8 mouse cellular contexts compared by ENCODE assay signal in the genomic region with DNA sequence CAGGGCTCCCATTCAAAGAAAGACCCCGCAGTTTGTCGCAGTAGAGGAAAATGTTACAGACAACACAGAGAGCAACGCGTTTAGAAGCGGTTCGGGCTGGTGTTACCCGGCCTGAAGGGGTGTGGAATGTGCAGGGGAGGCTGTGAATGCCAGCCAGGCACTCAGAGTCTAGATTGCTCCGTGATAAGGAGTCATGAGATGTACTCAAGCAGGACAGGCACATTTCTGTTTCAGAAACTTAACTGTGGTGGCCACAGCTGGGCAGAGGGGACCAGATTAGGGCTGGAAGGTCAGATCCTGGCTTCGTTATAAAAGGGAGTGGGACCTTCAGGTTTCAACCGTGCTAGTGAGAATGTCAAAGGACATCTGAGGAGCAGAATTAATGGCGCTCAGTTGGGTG. TPM values are rescaled to one million over a fixed set of nuclear protein-coding genes. Genes with fewer than 3 reads are reported as not detected.
DNase-seq lines count a peak whose midpoint lies in the region; ATAC-seq lines count a peak whose summit lies in the region.

No protein-coding gene starts in this region.

- H3K27ac ChIP-seq in heart, embryonic 13.5 days (replicated peaks), result peak overlapping the region; percentile 97
- peak overlapping the region; percentile 99 for H3K27ac ChIP-seq in embryonic facial prominence, embryonic 13.5 days
- peak overlapping the region; percentile 99 for H3K27ac ChIP-seq in lung, embryonic 16.5 days (ENCODE audit: low read length)
- peak overlapping the region; percentile 99 for H3K27ac ChIP-seq in stomach, embryonic 16.5 days (ENCODE audit: low read length)

- peak overlapping the region; percentile 83 for H3K4me2 ChIP-seq in heart, embryonic 13.5 days
- H3K4me2 ChIP-seq in embryonic facial prominence, embryonic 13.5 days, result peak overlapping the region; percentile 87
- H3K4me2 ChIP-seq in lung, embryonic 16.5 days (ENCODE audit: low read depth, low read length), result peak overlapping the region; percentile 80
- peak overlapping the region; percentile 92 for H3K4me2 ChIP-seq in stomach, embryonic 16.5 days (ENCODE audit: low read depth, low read length)

- no peaks in the 10 kb centered on the region for H3K36me3 ChIP-seq in heart, embryonic 13.5 days
- no peaks in the 10 kb centered on the region for H3K36me3 ChIP-seq in embryonic facial prominence, embryonic 13.5 days
- no peaks in the 10 kb centered on the region for H3K36me3 ChIP-seq in lung, embryonic 16.5 days (ENCODE audit: control insufficient read depth, insufficient read depth, low read length)
- no peaks in the 10 kb centered on the region for H3K36me3 ChIP-seq in stomach, embryonic 16.5 days (ENCODE audit: control insufficient read depth, insufficient read depth, low read length)

- intact Hi-C loops in left cerebral cortex, postnatal 14 days (cut with DNase I), result no loop called here

- DNase-seq in heart, adult 9 months (ENCODE audit: low spot score in 2 of 2), result no peak
- peak; percentile 52 to 75 for DNase-seq in kidney, adult 8-10 months
- DNase-seq in left cerebral cortex, postnatal 14 days (ENCODE audit: low spot score in 2 of 2), result no peak
- no peak for DNase-seq in urinary bladder, postnatal 36 days (ENCODE audit: low spot score in 2 of 2)

- no peaks in the 10 kb centered on the region for H3K9me3 ChIP-seq in heart, embryonic 13.5 days
- no peaks in the 10 kb centered on the region for H3K9me3 ChIP-seq in embryonic facial prominence, embryonic 13.5 days
- no peaks in the 10 kb centered on the region for H3K9me3 ChIP-seq in lung, embryonic 16.5 days (ENCODE audit: control insufficient read depth, low read length)
- H3K9me3 ChIP-seq in stomach, embryonic 16.5 days (replicated peaks; ENCODE audit: control insufficient read depth, low read length), result no peaks in the 10 kb centered on the region

- peak overlapping the region; percentile 83 for H3K9ac ChIP-seq in heart, embryonic 13.5 days
- H3K9ac ChIP-seq in embryonic facial prominence, embryonic 13.5 days, result peak overlapping the region; percentile 69
- H3K9ac ChIP-seq in lung, embryonic 16.5 days (ENCODE audit: low read length), result peak overlapping the region; percentile 72
- H3K9ac ChIP-seq in stomach, embryonic 16.5 days (ENCODE audit: low read length), result peak overlapping the region; percentile 72

- 4% methylated on average over 11 of the region's 11 CpGs for WGBS in heart, embryonic 13.5 days
- 1% methylated on average over 11 of the region's 11 CpGs for WGBS in embryonic facial prominence, embryonic 13.5 days
- WGBS in lung, embryonic 16.5 days, result 2% methylated on average over 11 of the region's 11 CpGs
- WGBS in stomach, embryonic 16.5 days, result 2% methylated on average over 11 of the region's 11 CpGs

- no peaks in the 10 kb centered on the region for H3K27me3 ChIP-seq in heart, embryonic 13.5 days (replicated peaks)
- H3K27me3 ChIP-seq in embryonic facial prominence, embryonic 13.5 days, result no peaks in the 10 kb centered on the region
- H3K27me3 ChIP-seq in lung, embryonic 16.5 days (ENCODE audit: control insufficient read depth, insufficient read depth, low read depth, low read length), result no peaks in the 10 kb centered on the region
- H3K27me3 ChIP-seq in stomach, embryonic 16.5 days (ENCODE audit: control insufficient read depth, insufficient read depth, low read length), result no peaks in the 10 kb centered on the region

- peaks cover 69% of the 10 kb centered on the region for H3K4me1 ChIP-seq in heart, embryonic 13.5 days
- H3K4me1 ChIP-seq in embryonic facial prominence, embryonic 13.5 days, result peaks cover 51% of the 10 kb centered on the region
- peaks cover 73% of the 10 kb centered on the region for H3K4me1 ChIP-seq in lung, embryonic 16.5 days (replicated peaks; ENCODE audit: control insufficient read depth, insufficient read depth, low read length)
- H3K4me1 ChIP-seq in stomach, embryonic 16.5 days (ENCODE audit: control insufficient read depth, insufficient read depth, low read length), result peaks cover 56% of the 10 kb centered on the region

- peak overlapping the region; percentile 58 for H3K4me3 ChIP-seq in heart, embryonic 13.5 days
- H3K4me3 ChIP-seq in embryonic facial prominence, embryonic 13.5 days, result peak overlapping the region; percentile 49
- peak overlapping the region; percentile 51 for H3K4me3 ChIP-seq in lung, embryonic 16.5 days (ENCODE audit: low read length)
- H3K4me3 ChIP-seq in stomach, embryonic 16.5 days (replicated peaks; ENCODE audit: low read length), result peak overlapping the region; percentile 53

- 0 out of 2 replicates have a peak, but pooled peaks have one; percentile 0 for ATAC-seq in heart, embryonic 13.5 days (ENCODE audit: extremely low read depth, insufficient number of reproducible peaks, low FRiP score, low TSS enrichment)
- ATAC-seq in embryonic facial prominence, embryonic 13.5 days (ENCODE audit: insufficient number of reproducible peaks, insufficient read depth, low FRiP score, low TSS enrichment, low read depth), result no peak
- ATAC-seq in lung, embryonic 16.5 days (ENCODE audit: low read depth), result peak; percentile 53
- ATAC-seq in stomach, embryonic 16.5 days (ENCODE audit: insufficient read depth, low FRiP score), result peak; percentile 18

RNA-seq across cellular contexts. Expression of gene Scd2, which starts 8.8 kb away (rescaled TPM):
- polyA plus RNA-seq in heart, embryonic 13.5 days (2015; fragmentation: Nextera tagmentation; extraction: Ambion mirVana), result 124 and 130 TPM in 2 replicates
- polyA plus RNA-seq in embryonic facial prominence, embryonic 13.5 days (2015; fragmentation: Nextera tagmentation; extraction: Ambion mirVana), result 211 and 213 TPM in 2 replicates
- 225 and 232 TPM in 2 replicates for polyA plus RNA-seq in lung, embryonic 16.5 days (2015; fragmentation: Nextera tagmentation; extraction: Ambion mirVana)
- polyA plus RNA-seq in stomach, embryonic 16.5 days (2015; fragmentation: Nextera tagmentation; extraction: Ambion mirVana), result 329 and 336 TPM in 2 replicates
- 100 to 1,000 TPM; 555 to 608 TPM for total RNA-seq in left cerebral cortex, postnatal 14 days (2021)

RNA-seq across cellular contexts. Expression of gene Scd4, which starts 48.2 kb away (rescaled TPM):
- 0.49 and 0.69 TPM in 2 replicates for polyA plus RNA-seq in heart, embryonic 13.5 days (2015; fragmentation: Nextera tagmentation; extraction: Ambion mirVana)
- 0.15 and 0.25 TPM in 2 replicates for polyA plus RNA-seq in embryonic facial prominence, embryonic 13.5 days (2015; fragmentation: Nextera tagmentation; extraction: Ambion mirVana)
- polyA plus RNA-seq in lung, embryonic 16.5 days (2015; fragmentation: Nextera tagmentation; extraction: Ambion mirVana), result 0.40 and 0.49 TPM in 2 replicates
- polyA plus RNA-seq in stomach, embryonic 16.5 days (2015; fragmentation: Nextera tagmentation; extraction: Ambion mirVana), result 0.14 and 0.39 TPM in 2 replicates
- total RNA-seq in left cerebral cortex, postnatal 14 days (2021), result 1 to 10 TPM; 1.9 to 2.1 TPM

Comparison
In these comparisons a context has a peak if more than half of its experiments do, and no peak if none do; other contexts are left out.
1. DNase-seq: peak in kidney, adult 8-10 months (2 of 2); none in heart, adult 9 months (0 of 2), left cerebral cortex, postnatal 14 days (0 of 2) and urinary bladder, postnatal 36 days (0 of 2).
2. Peak in every context shown above with its lines, with median percentiles within 50 percentile points of each other: H3K27ac ChIP-seq, H3K4me2 ChIP-seq, H3K4me3 ChIP-seq and H3K9ac ChIP-seq.